Mouse (Mus musculus) heart, embryonic 14.5 days (tissue): ENCODE results near the gene Gtsf1l. TPM values are rescaled to one million over a fixed set of nuclear protein-coding genes. Genes with fewer than 3 reads are reported as not detected.

Experiments
- ATAC-seq: fragments of 200-750 bp; cut with Nextera tagmentation; 2 replicates; pipeline ENCODE4 v1.8.0; 2017; ENCODE audit warnings: low read depth, moderate TSS enrichment; ENCODE audit not compliant: insufficient number of reproducible peaks, insufficient read depth, low FRiP score
- H3K27ac ChIP-seq, 2 experiments: fragments of 200-500 bp in 1 of 2; fragments of 300-500 bp in 1 of 2; sonication (generic) in 1 of 2; replicated peaks in 1 of 2; 2 replicates each; pipeline ENCODE4 v1.5.1; 2012 to 2014; ENCODE audit warnings: low read depth in 2 of 2, low read length in 2 of 2, control low read depth in 1 of 2, mild to moderate bottlenecking in 1 of 2, mixed read lengths in 1 of 2; ENCODE audit not compliant: control insufficient read depth in 1 of 2, insufficient read depth in 1 of 2
- H3K27me3 ChIP-seq: fragments of 300-500 bp; sonication (generic); 2 replicates; pipeline ENCODE4 v1.6.1; 2014; ENCODE audit warnings: mild to moderate bottlenecking, low read length, control low read depth; ENCODE audit not compliant: control insufficient read depth, insufficient read depth
- H3K36me3 ChIP-seq: fragments of 300-500 bp; sonication (generic); 2 replicates; pipeline ENCODE4 v1.6.1; 2014; ENCODE audit warnings: mild to moderate bottlenecking, control low read depth, low read length, mixed read lengths; ENCODE audit not compliant: control insufficient read depth, insufficient read depth
- H3K4me1 ChIP-seq, 2 experiments: fragments of 200-500 bp in 1 of 2; fragments of 300-500 bp in 1 of 2; sonication (generic) in 1 of 2; 2 replicates each; pipeline ENCODE4 v1.6.1; 2012 to 2014; ENCODE audit warnings: low read length in 2 of 2, control low read depth in 1 of 2, mixed read lengths in 1 of 2; ENCODE audit not compliant: control insufficient read depth in 2 of 2, insufficient read depth in 2 of 2
- H3K4me2 ChIP-seq: fragments of 300-500 bp; sonication (generic); 2 replicates; pipeline ENCODE4 v1.6.1; 2014; ENCODE audit warnings: mild to moderate bottlenecking, low read length
- H3K4me3 ChIP-seq, 2 experiments: fragments of 200-500 bp in 1 of 2; fragments of 300-500 bp in 1 of 2; sonication (generic) in 1 of 2; 2 replicates each; pipeline ENCODE4 v1.5.1; 2012 to 2014; ENCODE audit warnings: low read length in 2 of 2, mild to moderate bottlenecking in 2 of 2, control low read depth in 1 of 2, low read depth in 1 of 2, moderate library complexity in 1 of 2; ENCODE audit not compliant: control insufficient read depth in 1 of 2, insufficient read depth in 1 of 2
- H3K9ac ChIP-seq: fragments of 300-500 bp; sonication (generic); 2 replicates; pipeline ENCODE4 v1.6.1; 2014; ENCODE audit warnings: mild to moderate bottlenecking, low read length
- H3K9me3 ChIP-seq: fragments of 300-500 bp; sonication (generic); 2 replicates; pipeline ENCODE4 v1.6.1; 2016; ENCODE audit warnings: low read length, control low read depth; ENCODE audit not compliant: control insufficient read depth
- WGBS: fragments of 180-500 bp; shearing (Covaris S2); extraction: QIAGEN DNeasy Blood & Tissue Kit; methylation state at CpG from one replicate; pipeline ENCODE4 v1.1.7; 2014; 5-methylcytosine and 5-hydroxymethylcytosine counted together
- polyA plus RNA-seq: library from polyadenylated mRNA; unstranded; fragments of >200 nt; fragmentation: Nextera tagmentation; extraction: Ambion mirVana; gene quantifications from 2 replicates; pipeline ENCODE4 v1.2.1, GENCODE M21; 2014

Gene Gtsf1l
- polyA plus RNA-seq, 1 experiment from 2014 or later = not detected

- no peak for ATAC-seq
- no peak overlapping the region for H3K9ac ChIP-seq
- peaks cover 13% of the 10 kb centered on the region; the same call in 1 of the 2 replicates for H3K27me3 ChIP-seq
- no peaks in the 10 kb centered on the region for H3K9me3 ChIP-seq
- no peak overlapping the region for H3K27ac ChIP-seq
- no peak overlapping the region for H3K4me2 ChIP-seq
- H3K4me1 ChIP-seq = peaks cover 5% of the 10 kb centered on the region in 2 experiments; a peak in 2 of 4 replicates
- WGBS = 54% methylated on average over 15 of the region's 15 CpGs
- no peaks in the 10 kb centered on the region for H3K36me3 ChIP-seq
- H3K4me3 ChIP-seq = no peak overlapping the region
These were observed 33.1 kb upstream of the Gtsf1l start for GRCm38 (mm10) chr2:163120626-163121352.

- WGBS = 71% methylated on average over 15 of the region's 16 CpGs
- Histone ChIP-seq H3K4me3 (no peak overlapping the region), H3K9ac (no peak overlapping the region), H3K4me2 (no peak overlapping the region), H3K27ac (no peak overlapping the region), H3K36me3 (no peaks in the 10 kb centered on the region), H3K4me1 (peaks cover 3 to 4% of the 10 kb centered on the region in 2 experiments; a peak in 1 of 4 replicates), H3K27me3 (no peaks in the 10 kb centered on the region), H3K9me3 (no peaks in the 10 kb centered on the region)
- no peak for ATAC-seq
These were observed 24.0 kb upstream of the Gtsf1l start for GRCm38 (mm10) chr2:163111413-163112201.

GRCm38 (mm10) chr2:163110706-163111105 lies 23.1 kb upstream of the Gtsf1l start:
- H3K4me3 ChIP-seq = no peak overlapping the region
- WGBS = 71% methylated on average over 1 of the region's 1 CpGs
- ATAC-seq = no peak
- no peak overlapping the region for H3K9ac ChIP-seq
- H3K9me3 ChIP-seq = no peaks in the 10 kb centered on the region
- H3K36me3 ChIP-seq = no peaks in the 10 kb centered on the region
- no peak overlapping the region for H3K27ac ChIP-seq
- peaks cover 3 to 4% of the 10 kb centered on the region in 2 experiments; a peak in 1 of 4 replicates for H3K4me1 ChIP-seq
- no peaks in the 10 kb centered on the region for H3K27me3 ChIP-seq
- no peak overlapping the region for H3K4me2 ChIP-seq

GRCm38 (mm10) chr2:163108385-163108784 lies 20.7 kb upstream of the Gtsf1l start:
- WGBS = 85% methylated on average over 9 of the region's 9 CpGs

GRCm38 (mm10) chr2:163104086-163104770 lies 16.6 kb upstream of the Gtsf1l start:
- no peak for ATAC-seq
- Histone ChIP-seq H3K9me3 (no peaks in the 10 kb centered on the region), H3K4me2 (no peak overlapping the region), H3K27me3 (no peaks in the 10 kb centered on the region), H3K9ac (no peak overlapping the region), H3K27ac (no peak overlapping the region), H3K4me3 (no peak overlapping the region), H3K36me3 (no peaks in the 10 kb centered on the region), H3K4me1 (peaks cover 2 to 11% of the 10 kb centered on the region in 2 experiments; a peak in 1 of 4 replicates)
- WGBS = 74% methylated on average over 13 of the region's 13 CpGs

More at GRCm38 (mm10) chr2:163108385-163108784, 20.7 kb upstream of the Gtsf1l start:
- H3K9ac ChIP-seq = no peak overlapping the region
- H3K36me3 ChIP-seq = no peaks in the 10 kb centered on the region
- no peaks in the 10 kb centered on the region for H3K27me3 ChIP-seq
- no peak overlapping the region for H3K4me2 ChIP-seq
- peaks cover 5 to 7% of the 10 kb centered on the region in 2 experiments; a peak in 1 of 4 replicates for H3K4me1 ChIP-seq
- no peak overlapping the region for H3K27ac ChIP-seq
- H3K9me3 ChIP-seq = no peaks in the 10 kb centered on the region
- no peak for ATAC-seq
- H3K4me3 ChIP-seq = no peak overlapping the region

GRCm38 (mm10) chr2:163102900-163103653 lies 15.4 kb upstream of the Gtsf1l start:
- WGBS = 44% methylated on average over 18 of the region's 18 CpGs
- no peak overlapping the region for H3K9ac ChIP-seq
- peaks cover 2 to 8% of the 10 kb centered on the region in 2 experiments; a peak in 1 of 4 replicates for H3K4me1 ChIP-seq
- H3K4me3 ChIP-seq = no peak overlapping the region
- no peak overlapping the region for H3K27ac ChIP-seq
- ATAC-seq = no peak
- H3K4me2 ChIP-seq = no peak overlapping the region
- no peaks in the 10 kb centered on the region for H3K27me3 ChIP-seq
- H3K9me3 ChIP-seq = no peaks in the 10 kb centered on the region
- no peaks in the 10 kb centered on the region for H3K36me3 ChIP-seq

- Histone ChIP-seq H3K27me3 (no peaks in the 10 kb centered on the region), H3K9ac (no peak overlapping the region), H3K27ac (no peak overlapping the region), H3K4me3 (no peak overlapping the region), H3K9me3 (no peaks in the 10 kb centered on the region), H3K4me2 (no peak overlapping the region), H3K4me1 (peaks cover 2 to 8% of the 10 kb centered on the region in 2 experiments; a peak in 1 of 4 replicates), H3K36me3 (no peaks in the 10 kb centered on the region)
- WGBS = 52% methylated on average over 7 of the region's 7 CpGs
- ATAC-seq = no peak
These were observed 14.6 kb upstream of the Gtsf1l start for GRCm38 (mm10) chr2:163102216-163102615.
